Mouse (Mus musculus): Measurements from ENCODE around the gene Trim63.

DNA sequence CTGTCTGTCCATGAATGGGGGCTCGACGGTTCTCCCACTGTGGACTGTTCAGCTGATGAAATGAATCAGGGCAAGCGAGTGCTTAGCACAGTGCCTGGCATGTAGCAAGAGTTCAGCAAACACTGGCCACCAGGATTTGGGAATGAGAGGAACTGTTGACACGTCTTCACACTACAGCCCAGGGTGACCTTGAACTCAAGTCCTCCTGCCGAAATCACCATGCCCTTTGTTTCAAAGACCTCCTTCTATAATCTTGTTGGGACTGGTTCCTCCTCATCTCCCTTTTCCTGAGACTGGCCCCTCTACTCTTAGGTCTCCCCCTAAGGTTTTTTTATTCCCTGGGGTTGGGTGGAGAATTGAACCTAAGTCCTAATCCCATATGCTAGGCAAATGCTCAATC is 2.6 kb upstream of the Trim63 start:
- TF ChIP-seq CTCF (conservative IDR thresholded peaks at IDR 0.05; ENCODE audit: insufficient read depth, insufficient read length, low read depth, low read length) (no peak), POLR2A (IDR thresholded peaks at IDR 0.05; ENCODE audit: low read depth, low read length) (no peak)

All from kidney, adult 2 months (tissue).